Mouse (Mus musculus): ENCODE results near the gene Zfp93. TPM values are rescaled to one million over a fixed set of nuclear protein-coding genes. Genes with fewer than 3 reads are reported as not detected.

Gene Zfp93
- polyA plus RNA-seq (2015; fragmentation: Nextera tagmentation; extraction: Ambion mirVana): 4.6 and 4.8 TPM in 2 replicates

DNA sequence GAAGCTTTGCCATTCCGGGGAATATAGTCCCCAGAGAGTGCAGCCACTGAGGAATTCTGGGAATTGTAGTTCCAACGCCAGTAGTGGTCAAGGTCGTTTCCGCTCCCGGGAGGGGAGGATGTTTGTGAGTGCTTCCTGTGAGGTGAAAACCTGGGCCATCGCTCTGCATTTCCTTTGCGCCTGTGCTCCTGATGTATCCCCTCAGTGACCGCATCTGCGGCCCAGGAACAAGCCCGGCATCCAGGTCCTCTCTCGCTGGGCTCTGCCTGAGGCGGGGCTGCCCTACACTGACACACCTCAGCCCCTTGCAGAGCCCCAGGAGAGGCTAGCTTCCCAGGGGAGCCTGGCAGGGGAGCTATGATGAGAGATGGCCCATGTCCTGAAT, at the start of gene Zfp93:
Zfp93 (plus strand) TSS at position 133 of the 385 bp plus-strand sequence.
- H3K9ac ChIP-seq: peak within 1 kb of the TSS; percentile 93

DNA sequence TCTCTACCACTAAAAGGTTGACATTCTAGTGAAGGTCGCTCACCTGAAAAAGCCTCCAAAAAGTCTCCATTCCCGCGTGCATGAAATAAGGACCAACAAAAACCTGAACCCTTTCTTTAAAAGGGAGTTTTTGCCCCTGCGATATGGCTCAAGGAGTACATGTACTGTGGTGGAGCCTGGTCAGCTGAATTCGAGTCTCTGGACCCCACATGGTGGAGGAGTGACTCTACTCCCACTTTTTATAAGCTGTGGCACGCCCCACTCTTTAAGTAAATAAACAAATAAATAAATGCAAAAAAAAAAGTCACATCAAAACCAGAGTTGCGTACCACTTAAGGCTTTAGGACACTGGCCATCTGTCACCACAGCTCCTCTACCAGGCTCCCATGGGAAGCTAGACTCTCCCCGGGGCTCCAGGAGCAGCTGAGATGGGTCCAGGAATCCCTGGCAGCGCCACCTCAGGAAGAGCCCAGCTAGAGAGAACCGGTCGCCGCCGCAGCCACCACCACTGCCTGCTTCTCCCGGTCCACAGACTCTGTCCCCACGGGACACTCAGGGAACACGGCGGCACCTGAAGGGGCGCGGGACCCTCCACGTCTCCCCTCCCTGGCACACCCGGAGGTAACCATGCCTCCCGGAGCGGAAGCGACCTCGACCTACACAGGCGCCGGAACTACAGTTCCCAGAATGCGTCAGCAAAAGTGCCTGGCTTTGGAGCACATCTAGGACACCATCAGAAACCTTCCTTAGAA, 33.0 kb upstream of the Zfp93 start, which contains the start of gene Zfp109:
Zfp109 (minus strand) TSS at position 521 of the 752 bp plus-strand sequence.
- H3K4me1 ChIP-seq: peaks cover 9% of the 10 kb centered on the region
- H3K4me2 ChIP-seq: peak within 1 kb of the TSS; percentile 71
- 5% methylated on average over 28 of the region's 28 CpGs for WGBS
- no peak within 1 kb of the TSS for H3K27ac ChIP-seq (replicated peaks)
- peak; percentile 58; the same call in 1 of the 2 replicates for ATAC-seq (ENCODE audit: extremely low read depth, insufficient number of reproducible peaks, low FRiP score, low TSS enrichment)
- no peaks in the 10 kb centered on the region for H3K9me3 ChIP-seq
- peak within 1 kb of the TSS; percentile 89 for H3K9ac ChIP-seq
- peak within 1 kb of the TSS; percentile 91 for H3K4me3 ChIP-seq
- peaks cover 1% of the 10 kb centered on the region for H3K27me3 ChIP-seq (replicated peaks)
- H3K36me3 ChIP-seq: peaks cover 24% of the 10 kb centered on the region

More for the DNA sequence above, at the start of gene Zfp93:
- Histone ChIP-seq H3K4me2 (peak within 1 kb of the TSS; percentile 84), H3K4me1 (peaks cover 8% of the 10 kb centered on the region), H3K27me3 (replicated peaks) (no peaks in the 10 kb centered on the region), H3K9me3 (no peaks in the 10 kb centered on the region), H3K36me3 (peaks cover 26% of the 10 kb centered on the region), H3K27ac (replicated peaks) (peak within 1 kb of the TSS; percentile 79), H3K4me3 (peak within 1 kb of the TSS; percentile 81)
- peak; percentile 72; the same call in 1 of the 2 replicates for ATAC-seq (ENCODE audit: extremely low read depth, insufficient number of reproducible peaks, low FRiP score, low TSS enrichment)
- 1% methylated on average over 12 of the region's 12 CpGs for WGBS

DNA sequence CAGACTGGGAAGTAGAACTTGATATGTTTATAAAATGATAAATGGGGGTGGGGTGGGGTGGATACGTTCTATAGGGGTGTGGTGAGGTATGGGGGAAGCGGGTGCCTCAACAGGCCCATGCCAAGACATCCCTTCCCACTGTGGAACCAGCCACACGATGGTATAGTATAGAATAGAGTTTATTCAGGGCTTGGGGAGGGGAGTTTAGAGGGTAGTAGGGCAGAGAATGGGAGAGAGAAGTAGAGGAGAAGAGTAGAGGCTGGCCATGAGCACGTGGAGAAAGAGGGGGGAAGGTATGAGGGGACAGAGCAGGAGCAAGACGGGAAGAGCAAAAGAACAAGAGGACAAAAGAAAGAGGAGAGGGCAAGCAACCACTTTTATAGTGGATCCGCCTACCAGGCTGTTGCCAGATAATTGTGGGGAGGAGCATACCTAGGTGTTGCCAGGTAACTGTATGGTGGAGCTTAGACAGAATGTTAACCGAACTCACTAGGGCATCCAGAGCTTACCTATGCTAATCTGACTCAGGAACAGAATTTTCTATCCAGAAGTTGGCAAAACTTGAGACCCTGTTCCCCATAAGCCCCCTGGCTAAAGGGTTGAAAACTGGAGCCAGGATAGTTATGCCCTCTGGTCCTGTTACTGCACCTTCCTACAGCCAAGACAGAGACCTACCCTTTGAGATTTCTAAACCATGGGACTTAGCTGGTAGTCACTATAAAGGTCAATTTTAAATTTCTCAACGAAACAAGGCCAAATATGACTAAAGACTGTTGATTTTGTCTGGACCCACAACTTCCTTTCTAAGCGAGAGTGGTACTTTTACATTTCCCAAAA, 16.2 kb upstream of the Zfp93 start:
- Histone ChIP-seq H3K27ac (replicated peaks) (no peak overlapping the region), H3K36me3 (peaks cover 6% of the 10 kb centered on the region; the same call in 1 of the 2 replicates), H3K9ac (peak overlapping the region; percentile 55; the same call in 1 of the 2 replicates), H3K4me2 (peak overlapping the region; percentile 79), H3K4me3 (peak overlapping the region; percentile 68), H3K4me1 (peaks cover 9% of the 10 kb centered on the region), H3K9me3 (no peaks in the 10 kb centered on the region), H3K27me3 (replicated peaks) (no peaks in the 10 kb centered on the region; the same call in 1 of the 2 replicates)
- 59% methylated on average over 9 of the region's 9 CpGs for WGBS
- peak; percentile 37; the same call in 1 of the 2 replicates for ATAC-seq (ENCODE audit: extremely low read depth, insufficient number of reproducible peaks, low FRiP score, low TSS enrichment)

DNA sequence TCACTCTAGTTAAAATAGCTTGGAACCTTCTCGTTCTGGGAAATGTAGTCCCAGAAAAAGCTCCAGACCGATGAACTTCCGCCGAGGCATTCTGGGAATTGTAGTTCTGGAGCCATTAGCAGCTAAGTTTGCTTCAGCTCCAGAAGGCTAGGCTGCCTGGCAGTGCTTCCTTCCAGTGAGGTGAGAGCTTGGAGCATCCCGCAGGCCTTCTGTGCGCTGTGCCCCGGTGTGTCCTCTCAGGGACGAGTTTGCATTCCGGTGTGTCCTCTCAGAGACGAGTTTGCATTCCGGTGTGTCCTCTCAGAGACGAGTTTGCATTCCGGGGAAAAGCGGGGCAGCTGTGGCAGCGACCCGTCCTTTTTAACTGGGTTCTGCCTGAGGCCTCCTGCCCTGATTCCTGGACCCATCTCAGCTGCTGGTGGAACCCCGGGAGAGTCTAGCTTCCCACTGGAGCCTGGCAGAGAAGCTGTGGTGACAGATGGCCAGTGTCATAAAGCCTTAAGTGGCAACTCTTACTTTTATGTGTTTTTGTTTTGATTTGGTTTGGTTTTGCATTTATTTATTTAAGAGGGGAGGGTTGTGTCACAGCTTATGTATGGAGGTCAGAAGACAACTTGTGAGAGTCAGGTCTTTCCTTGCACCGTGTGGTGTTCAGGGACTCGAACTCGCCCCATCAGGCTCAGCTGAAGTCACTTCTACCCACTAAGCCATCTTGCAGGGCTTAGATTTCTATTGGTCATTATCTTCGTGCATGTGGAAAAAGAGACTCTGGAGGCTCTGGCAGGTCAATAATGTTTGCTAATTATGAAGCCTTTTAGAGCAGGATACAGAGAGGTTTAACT, 15.4 kb upstream of the Zfp93 start, which contains the start of gene Zfp108:
Zfp108 (plus strand) TSS at position 162 of the 842 bp plus-strand sequence.
- Histone ChIP-seq H3K9ac (peak within 1 kb of the TSS; percentile 86), H3K4me1 (peaks cover 9% of the 10 kb centered on the region), H3K27ac (replicated peaks) (peak within 1 kb of the TSS; percentile 29; the same call in 1 of the 2 replicates), H3K27me3 (replicated peaks) (no peaks in the 10 kb centered on the region; the same call in 1 of the 2 replicates), H3K9me3 (no peaks in the 10 kb centered on the region), H3K36me3 (peaks cover 11% of the 10 kb centered on the region), H3K4me3 (peak within 1 kb of the TSS; percentile 68), H3K4me2 (peak within 1 kb of the TSS; percentile 79)
- peak; percentile 76; the same call in 1 of the 2 replicates for ATAC-seq (ENCODE audit: extremely low read depth, insufficient number of reproducible peaks, low FRiP score, low TSS enrichment)
- WGBS: 19% methylated on average over 21 of the region's 21 CpGs

DNA sequence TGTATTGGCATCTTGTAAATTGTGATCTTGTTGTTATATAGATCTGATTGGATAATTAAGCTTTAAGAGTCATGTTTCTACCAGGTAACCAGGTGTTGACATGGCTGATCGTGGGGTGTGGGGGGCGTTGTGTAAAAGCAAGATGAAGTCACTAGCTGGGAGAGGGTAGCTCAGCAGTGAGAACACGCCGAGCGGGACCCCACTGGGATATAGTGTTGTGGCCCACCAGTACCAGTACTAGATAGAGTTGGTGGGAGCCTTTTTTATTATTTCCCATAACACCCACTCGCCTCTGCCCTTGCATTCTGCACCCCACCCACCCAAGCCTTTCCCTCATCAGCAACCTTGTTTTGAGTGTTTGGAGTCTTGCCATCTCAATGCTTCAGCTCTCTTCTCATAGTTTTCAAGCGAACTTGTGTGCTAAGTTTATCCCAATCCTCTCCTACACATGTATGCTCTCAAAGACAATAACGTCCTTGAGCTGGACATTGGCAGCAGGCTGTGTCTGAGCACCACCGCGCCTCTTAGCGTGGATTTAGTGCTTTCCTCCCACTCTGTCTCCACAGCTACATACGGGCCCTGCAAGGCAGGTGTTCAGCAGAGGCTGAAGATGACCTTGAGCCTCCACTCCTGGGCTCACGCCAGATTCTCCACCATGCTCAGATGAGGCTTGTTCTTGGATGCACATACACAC, 10.8 kb upstream of the Zfp93 start:
- Histone ChIP-seq H3K27me3 (replicated peaks) (no peaks in the 10 kb centered on the region), H3K9me3 (no peaks in the 10 kb centered on the region), H3K4me1 (peaks cover 9% of the 10 kb centered on the region), H3K9ac (no peak overlapping the region), H3K27ac (replicated peaks) (no peak overlapping the region), H3K4me2 (no peak overlapping the region), H3K4me3 (no peak overlapping the region), H3K36me3 (peaks cover 34% of the 10 kb centered on the region)
- WGBS: 79% methylated on average over 13 of the region's 13 CpGs
- ATAC-seq (ENCODE audit: extremely low read depth, insufficient number of reproducible peaks, low FRiP score, low TSS enrichment): no peak

DNA sequence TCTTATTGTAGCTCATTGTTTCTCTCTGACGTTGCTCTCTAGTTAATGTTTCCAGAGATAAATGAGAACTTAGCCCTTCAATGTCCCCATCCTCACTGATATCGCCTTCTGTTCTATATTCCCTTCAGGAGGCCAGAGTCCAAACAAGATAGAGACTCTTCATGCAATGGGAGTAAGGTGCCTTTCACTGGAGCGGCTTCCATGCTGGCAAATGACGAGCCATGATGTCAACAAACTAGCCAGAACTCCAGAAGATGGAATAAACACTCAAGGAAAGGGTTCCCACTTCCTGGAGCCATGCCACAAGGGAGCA, 10.3 kb upstream of the Zfp93 start:
- Histone ChIP-seq H3K27ac (replicated peaks) (no peak overlapping the region), H3K4me2 (no peak overlapping the region), H3K4me3 (no peak overlapping the region), H3K4me1 (peaks cover 7% of the 10 kb centered on the region), H3K9ac (no peak overlapping the region), H3K9me3 (no peaks in the 10 kb centered on the region), H3K36me3 (peaks cover 34% of the 10 kb centered on the region), H3K27me3 (replicated peaks) (no peaks in the 10 kb centered on the region)
- ATAC-seq (ENCODE audit: extremely low read depth, insufficient number of reproducible peaks, low FRiP score, low TSS enrichment): no peak
- 77% methylated on average over 4 of the region's 4 CpGs for WGBS

DNA sequence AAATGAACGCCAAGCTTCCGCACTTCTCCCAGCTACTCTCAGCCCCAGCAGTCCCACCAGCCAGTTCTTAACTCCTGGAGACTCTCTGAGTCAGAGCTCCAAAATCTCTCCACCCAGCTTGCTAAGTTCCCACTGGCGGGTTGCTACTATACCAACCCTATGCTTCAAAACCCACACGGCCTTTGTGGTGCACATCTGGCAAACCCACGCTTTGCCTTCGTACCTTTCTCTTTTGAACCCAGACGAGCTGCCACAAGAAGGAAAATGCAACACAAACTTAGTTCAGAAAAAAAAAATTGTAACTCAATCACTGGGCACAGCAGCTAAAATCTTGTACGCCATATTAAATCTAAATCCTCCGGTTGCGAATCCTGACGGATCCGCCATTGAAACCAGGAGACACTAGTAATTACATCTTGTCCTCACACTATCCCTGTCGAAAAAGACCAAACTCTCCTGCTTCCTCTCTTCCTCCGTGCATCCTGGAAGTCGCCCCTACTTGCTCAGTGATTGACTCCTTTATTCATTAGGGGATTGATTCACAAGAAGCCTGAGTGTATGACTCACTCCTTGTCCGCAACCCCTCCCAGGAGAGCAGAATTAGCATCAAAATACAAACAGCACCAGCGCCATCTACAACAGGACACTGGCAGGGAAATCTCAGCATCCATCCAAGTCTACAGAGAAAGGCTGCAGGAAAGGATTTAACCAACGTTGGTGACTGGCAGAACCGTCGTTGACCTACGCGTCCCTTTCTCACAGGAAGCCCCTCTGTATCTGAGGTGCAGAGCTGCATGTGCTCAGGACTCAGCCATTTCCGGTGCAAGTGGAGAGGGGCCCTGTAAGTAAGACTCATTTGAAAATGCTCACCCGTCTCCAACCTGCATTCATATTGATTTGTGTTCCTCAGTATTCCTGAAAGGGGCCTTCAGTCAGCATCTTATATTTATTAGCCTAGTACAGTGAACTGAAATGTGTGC, 1.8 kb upstream of the Zfp93 start:
- peaks cover 8% of the 10 kb centered on the region for H3K4me1 ChIP-seq
- no peak overlapping the region for H3K4me2 ChIP-seq
- H3K4me3 ChIP-seq: no peak overlapping the region
- 71% methylated on average over 24 of the region's 24 CpGs for WGBS
- H3K27me3 ChIP-seq (replicated peaks): no peaks in the 10 kb centered on the region
- ATAC-seq (ENCODE audit: extremely low read depth, insufficient number of reproducible peaks, low FRiP score, low TSS enrichment): no peak
- peaks cover 8% of the 10 kb centered on the region for H3K36me3 ChIP-seq
- H3K9ac ChIP-seq: no peak overlapping the region
- H3K9me3 ChIP-seq: no peaks in the 10 kb centered on the region
- no peak overlapping the region for H3K27ac ChIP-seq (replicated peaks)

DNA sequence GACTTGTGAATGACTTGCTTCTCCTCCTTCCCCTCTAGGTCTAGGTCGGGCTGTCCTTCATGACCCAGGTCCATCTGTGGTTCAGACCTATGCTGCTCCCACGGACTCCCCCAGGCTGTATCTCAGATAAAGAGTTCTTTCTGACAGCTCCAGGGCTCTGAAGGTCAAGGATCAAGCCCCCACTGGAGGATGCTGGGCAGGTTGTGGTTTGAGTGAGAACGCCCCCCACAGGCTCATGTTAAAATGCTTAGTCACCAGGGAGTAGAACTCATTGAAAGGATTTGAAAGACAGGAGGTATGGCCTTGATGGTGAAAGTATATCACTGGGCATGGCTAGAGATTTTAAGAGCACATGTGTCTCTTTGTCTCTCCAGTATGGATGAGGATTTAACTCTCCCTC, 964 bp upstream of the Zfp93 start:
- 64% methylated on average over 3 of the region's 3 CpGs for WGBS
- ATAC-seq (ENCODE audit: extremely low read depth, insufficient number of reproducible peaks, low FRiP score, low TSS enrichment): no peak

DNA sequence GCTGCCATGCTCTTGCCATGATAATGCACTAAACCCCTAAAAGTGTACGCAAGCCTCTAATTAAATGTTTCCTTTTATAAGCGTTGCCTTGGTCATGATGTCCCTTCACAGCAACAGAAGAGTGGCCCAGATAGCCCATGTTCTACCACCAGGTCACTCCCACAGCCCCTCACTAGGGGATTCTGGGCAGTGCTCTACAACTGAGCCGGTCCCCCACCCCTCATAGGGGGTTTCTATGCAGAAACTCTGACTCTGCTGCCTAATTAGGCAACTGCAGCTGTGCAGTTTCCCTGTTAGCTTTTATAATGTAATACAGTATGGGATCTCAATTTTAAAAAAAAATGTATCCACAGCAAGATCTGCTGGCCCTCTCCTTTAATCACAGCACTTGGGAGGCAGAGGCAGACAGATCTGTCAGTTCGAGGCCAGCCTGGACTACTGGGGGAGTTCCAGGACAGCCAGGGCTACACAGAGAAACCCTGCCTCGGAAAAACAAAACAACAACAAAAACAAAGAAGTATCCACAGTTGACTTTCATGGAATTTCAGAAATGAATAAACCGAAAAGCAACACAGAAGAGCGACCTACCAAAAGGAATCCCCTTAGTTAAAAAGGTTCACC, 443 bp upstream of the Zfp93 start:
- peaks cover 21% of the 10 kb centered on the region for H3K36me3 ChIP-seq
- peaks cover 8% of the 10 kb centered on the region for H3K4me1 ChIP-seq
- no peak; the same call in 1 of the 2 replicates for ATAC-seq (ENCODE audit: extremely low read depth, insufficient number of reproducible peaks, low FRiP score, low TSS enrichment)
- peak overlapping the region; percentile 93 for H3K9ac ChIP-seq
- no peak overlapping the region for H3K27ac ChIP-seq (replicated peaks)
- H3K4me3 ChIP-seq: peak overlapping the region; percentile 81
- WGBS: 33% methylated on average over 7 of the region's 7 CpGs
- no peaks in the 10 kb centered on the region for H3K27me3 ChIP-seq (replicated peaks)
- peak overlapping the region; percentile 84 for H3K4me2 ChIP-seq
- H3K9me3 ChIP-seq: no peaks in the 10 kb centered on the region

More for the DNA sequence above, 964 bp upstream of the Zfp93 start:
- Histone ChIP-seq H3K27me3 (replicated peaks) (no peaks in the 10 kb centered on the region), H3K9me3 (no peaks in the 10 kb centered on the region), H3K9ac (no peak overlapping the region), H3K4me3 (no peak overlapping the region), H3K4me1 (peaks cover 8% of the 10 kb centered on the region), H3K36me3 (peaks cover 15% of the 10 kb centered on the region), H3K27ac (replicated peaks) (no peak overlapping the region), H3K4me2 (peak overlapping the region; percentile 84; the same call in 1 of the 2 replicates)

Measured in heart, embryonic 13.5 days (tissue).